Mouse (Mus musculus): ENCODE results near the gene Tmem130.
"Not testable (repeated sequence)": the region's sequence is repeated elsewhere in the genome, so short reads cannot be mapped to it uniquely, and the experiment has no call there.

Gene Tmem130

GRCm38 (mm10) chr5:144761161-144761868 lies at the start of gene Tmem130:
Gene Tmem130, minus strand, starts transcription at chr5:144761818.
- DNase-seq (ENCODE audit: low spot score in 2 of 2): peak; percentile 82 to 87

GRCm38 (mm10) chr5:144806931-144807330 lies 45.3 kb upstream of the Tmem130 start:
- no peak for DNase-seq (ENCODE audit: low spot score in 2 of 2)

- DNase-seq (ENCODE audit: low spot score in 2 of 2): no peak
Observed at GRCm38 (mm10) chr5:144804181-144804580, 42.6 kb upstream of the Tmem130 start.

GRCm38 (mm10) chr5:144803066-144803465 lies 41.4 kb upstream of the Tmem130 start:
- no peak for DNase-seq (ENCODE audit: low spot score in 2 of 2)

GRCm38 (mm10) chr5:144797116-144797515 lies 35.5 kb upstream of the Tmem130 start:
- no peak for DNase-seq (ENCODE audit: low spot score in 2 of 2)

- peak; percentile 24 to 51 for DNase-seq (ENCODE audit: low spot score in 2 of 2)
Observed at GRCm38 (mm10) chr5:144794687-144795086, 33.1 kb upstream of the Tmem130 start.

GRCm38 (mm10) chr5:144793374-144793773 lies 31.8 kb upstream of the Tmem130 start:
- DNase-seq (ENCODE audit: low spot score in 2 of 2): no peak

- peak in 1 of 2 experiments; percentile 40 for DNase-seq (ENCODE audit: low spot score in 2 of 2)
Observed at GRCm38 (mm10) chr5:144786464-144786863, 24.8 kb upstream of the Tmem130 start.

- no peak for DNase-seq (ENCODE audit: low spot score in 2 of 2)
Observed at GRCm38 (mm10) chr5:144780654-144781053, 19.0 kb upstream of the Tmem130 start.

- DNase-seq (ENCODE audit: low spot score in 2 of 2): no peak
Observed at GRCm38 (mm10) chr5:144773231-144773630, 11.6 kb upstream of the Tmem130 start.

- no peak for DNase-seq (ENCODE audit: low spot score in 2 of 2)
Observed at GRCm38 (mm10) chr5:144769067-144769482, 7.5 kb upstream of the Tmem130 start.

GRCm38 (mm10) chr5:144767911-144768841 lies 6.6 kb upstream of the Tmem130 start:
- DNase-seq (ENCODE audit: low spot score in 2 of 2): peak; percentile 89 to 90

GRCm38 (mm10) chr5:144767106-144767798 lies 5.6 kb upstream of the Tmem130 start, which contains the start of gene Trrap:
Gene Trrap, plus strand, starts transcription at chr5:144767732.
- not testable (repeated sequence) for DNase-seq (ENCODE audit: low spot score in 2 of 2)

- no peak for DNase-seq (ENCODE audit: low spot score in 2 of 2)
Observed at GRCm38 (mm10) chr5:144766646-144767045, 5.0 kb upstream of the Tmem130 start.

- DNase-seq (ENCODE audit: low spot score in 2 of 2): no peak
Observed at GRCm38 (mm10) chr5:144766026-144766425, 4.4 kb upstream of the Tmem130 start.

GRCm38 (mm10) chr5:144758422-144758821 lies 3.2 kb downstream of the Tmem130 start:
- peak; percentile 48 to 58 for DNase-seq (ENCODE audit: low spot score in 2 of 2)

GRCm38 (mm10) chr5:144757402-144757801 lies 4.2 kb downstream of the Tmem130 start:
- no peak for DNase-seq (ENCODE audit: low spot score in 2 of 2)

GRCm38 (mm10) chr5:144755191-144755590 lies 6.4 kb downstream of the Tmem130 start:
- DNase-seq (ENCODE audit: low spot score in 2 of 2): no peak

- DNase-seq (ENCODE audit: low spot score in 2 of 2): peak; percentile 66 to 91
Observed at GRCm38 (mm10) chr5:144753041-144753440, 8.6 kb downstream of the Tmem130 start.

- DNase-seq (ENCODE audit: low spot score in 2 of 2): no peak
Observed at GRCm38 (mm10) chr5:144752432-144752831, 9.2 kb downstream of the Tmem130 start.

GRCm38 (mm10) chr5:144737101-144737500 lies 24.5 kb downstream of the Tmem130 start:
- DNase-seq (ENCODE audit: low spot score in 2 of 2): no peak

GRCm38 (mm10) chr5:144734949-144735348 lies 26.7 kb downstream of the Tmem130 start:
- DNase-seq (ENCODE audit: low spot score in 2 of 2): peak; percentile 79 to 85

Data from frontal cortex, postnatal 36 days (tissue).